Mouse (Mus musculus) MEL (cell line): ENCODE data around the gene Smarca1.

Source experiments
- CTCF ChIP-seq, 3 experiments: IDR thresholded peaks in 2 of 3; conservative IDR thresholded peaks in 1 of 3; 2 replicates each; pipeline ENCODE4 v1.5.1; 2011 to 2012; ENCODE audit warnings: low read length in 3 of 3, low read depth in 2 of 3, mild to moderate bottlenecking in 2 of 3, improper control_type of control experiment in 1 of 3, inconsistent platforms in 1 of 3, mixed read lengths in 1 of 3, moderate library complexity in 1 of 3; ENCODE audit not compliant: control insufficient read depth in 1 of 3, insufficient read depth in 1 of 3, poor library complexity in 1 of 3, severe bottlenecking in 1 of 3
- ELF1 ChIP-seq: IDR thresholded peaks from 2 replicates; pipeline ENCODE4 v1.6.1; 2014; ENCODE audit warnings: low read depth, mild to moderate bottlenecking, inconsistent platforms, low read length, improper control_type of control experiment, moderate library complexity
- GABPA ChIP-seq: IDR thresholded peaks from 2 replicates; pipeline ENCODE4 v1.6.1; 2012; ENCODE audit warnings: low read depth, mild to moderate bottlenecking, inconsistent platforms, low read length, improper control_type of control experiment, moderate library complexity
- POLR2A ChIP-seq, 2 experiments: IDR thresholded peaks; 2 replicates each; pipeline ENCODE4 v1.6.1; 2011 to 2012; ENCODE audit warnings: low read length in 2 of 2, mild to moderate bottlenecking in 2 of 2, control low read depth in 1 of 2, improper control_type of control experiment in 1 of 2, low read depth in 1 of 2, moderate library complexity in 1 of 2; ENCODE audit not compliant: control insufficient read depth in 1 of 2, insufficient read depth in 1 of 2, poor library complexity in 1 of 2
- TAL1 ChIP-seq: IDR thresholded peaks from 2 replicates; pipeline ENCODE4 v1.6.1; 2012; ENCODE audit warnings: mild to moderate bottlenecking, inconsistent platforms, low read length, moderate library complexity, mixed read lengths
- USF1 ChIP-seq: IDR thresholded peaks from 2 replicates; pipeline ENCODE4 v1.6.1; 2014; ENCODE audit warnings: low read depth, mild to moderate bottlenecking, inconsistent platforms, low read length, improper control_type of control experiment, moderate library complexity
- ZMIZ1 ChIP-seq: IDR thresholded peaks from 2 replicates; pipeline ENCODE4 v1.6.1; 2012; ENCODE audit warnings: low read depth, mild to moderate bottlenecking, inconsistent platforms, low read length, improper control_type of control experiment, moderate library complexity

DNA sequence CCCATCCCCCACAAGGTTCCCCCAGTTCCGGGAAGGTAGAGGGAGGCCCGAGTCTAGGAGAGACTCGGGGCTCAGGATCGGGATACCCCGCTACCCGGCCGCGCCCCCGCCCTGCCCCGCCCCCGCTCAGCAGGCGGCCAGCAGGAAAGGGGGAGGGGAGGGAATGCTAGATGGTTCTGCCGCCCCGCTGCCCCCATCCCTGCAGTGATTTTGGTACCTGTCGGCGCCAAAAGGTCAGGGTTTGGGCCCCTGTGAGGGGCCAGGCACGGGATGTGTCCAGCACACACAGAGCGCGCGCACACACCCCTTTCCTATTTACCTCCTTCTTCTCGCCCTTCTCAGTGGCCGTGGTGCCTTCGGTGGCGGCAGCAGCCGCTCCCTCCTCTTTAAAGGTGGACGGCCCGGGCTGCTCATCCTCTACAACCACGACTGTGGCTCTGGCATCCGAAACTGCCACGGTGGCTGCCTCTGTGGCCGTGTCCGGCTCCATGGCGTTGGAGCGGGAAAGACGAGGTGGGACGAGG is 805 bp downstream of the Smarca1 start:
- no peak for TF ChIP-seq ELF1
- TF ChIP-seq ZMIZ1: no peak
- no peak for TF ChIP-seq USF1
- no peak for TF ChIP-seq POLR2A (IDR thresholded peaks at IDR 0.05; ENCODE audit: control insufficient read depth in 1 of 2, insufficient read depth in 1 of 2, low read depth in 1 of 2, low read length in 2 of 2, poor library complexity in 1 of 2)
- TF ChIP-seq TAL1: no peak
- no peak for TF ChIP-seq CTCF (IDR thresholded peaks at IDR 0.05 in 2 of 3, conservative IDR thresholded peaks at IDR 0.05 in 1 of 3; ENCODE audit: control insufficient read depth in 1 of 3, insufficient read depth in 1 of 3, low read depth in 2 of 3, low read length in 3 of 3, poor library complexity in 1 of 3, severe bottlenecking in 1 of 3)
- no peak for TF ChIP-seq GABPA
